Mouse (Mus musculus) embryo, embryonic 10.5 days (tissue): ENCODE measurements around the gene Tinagl1.

Experiments
- DNase-seq: peaks from one replicate; pipeline ENCODE4 v3.0.0-alpha.2; 2015; ENCODE audit warnings: low spot score

Gene Tinagl1

DNA sequence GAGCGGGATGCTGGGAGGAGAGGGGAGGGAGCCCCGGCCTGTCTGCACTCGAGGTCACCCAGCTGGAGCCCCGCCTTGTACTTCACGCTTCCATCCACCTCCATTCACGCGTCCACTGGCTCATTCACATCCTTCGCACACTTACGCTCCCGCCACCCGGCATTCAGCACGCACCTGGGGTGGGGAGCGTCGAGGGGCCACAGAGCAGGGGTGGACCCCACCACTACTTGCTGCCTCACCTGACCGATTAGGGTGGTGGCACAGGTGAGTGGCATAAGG lies 35.8 kb downstream of the Tinagl1 start, which contains the start of gene Hcrtr1:
Gene Hcrtr1, minus strand, starts transcription at position 146 of the 279 bp plus-strand sequence.
- DNase-seq, result no peak

DNA sequence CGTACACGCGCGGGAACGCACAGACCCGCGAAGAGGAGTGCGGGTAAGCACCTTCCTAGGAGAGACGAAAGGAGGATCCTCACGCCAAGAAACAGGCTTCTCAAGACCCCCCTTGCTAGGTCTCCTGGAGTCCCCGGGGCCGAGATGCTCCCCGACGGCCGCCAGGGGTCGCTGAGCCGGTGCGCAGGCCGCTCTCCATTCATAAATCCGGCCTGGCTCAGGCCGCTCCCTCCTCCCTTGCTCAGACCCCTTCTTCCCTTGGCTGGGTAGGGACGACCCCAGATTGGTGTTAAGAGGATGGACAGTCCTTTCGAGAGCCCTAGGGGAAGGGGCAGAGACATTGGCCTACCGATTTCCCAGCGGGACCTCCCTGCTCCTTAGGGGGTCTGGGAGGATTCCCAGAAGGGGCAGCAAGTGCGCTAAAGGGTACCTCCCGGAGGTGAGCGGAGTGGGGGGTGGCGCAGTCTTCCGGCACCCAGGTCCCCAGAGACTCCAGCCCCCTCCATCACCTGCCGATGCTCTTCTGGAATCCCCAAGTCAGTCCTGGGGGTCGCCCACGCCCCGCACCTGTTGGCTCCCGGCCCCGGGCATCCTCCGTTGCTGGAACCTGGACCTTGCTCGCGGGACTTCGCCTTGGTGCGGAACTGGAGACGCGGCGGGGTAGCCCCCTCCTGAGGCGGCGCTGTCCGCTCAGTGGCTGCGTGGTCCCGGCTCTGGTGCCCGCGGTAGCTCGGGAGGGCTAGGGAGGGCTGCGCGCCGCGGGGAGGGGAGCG lies 36.3 kb downstream of the Tinagl1 start:
- DNase-seq, result peak; percentile 83

DNA sequence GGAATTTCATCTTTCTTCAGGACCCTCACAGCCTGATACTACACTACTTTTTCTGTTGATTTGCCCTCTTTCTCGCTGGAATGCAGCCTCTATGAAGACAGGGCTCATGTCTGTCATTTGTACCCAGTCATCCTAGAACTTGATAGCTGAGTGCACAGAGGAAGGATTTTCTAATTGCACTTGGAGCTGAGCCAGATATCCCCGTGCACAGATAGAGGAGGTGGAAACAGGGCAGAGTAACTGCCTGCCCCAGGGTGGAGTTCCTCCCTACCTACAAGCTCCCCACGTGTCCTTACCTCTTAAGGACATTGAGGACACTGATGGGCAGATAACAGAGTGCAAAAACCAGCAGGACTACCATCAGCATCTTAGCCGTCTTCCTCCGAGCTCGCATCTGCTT lies 41.5 kb downstream of the Tinagl1 start:
- DNase-seq, result no peak

DNA sequence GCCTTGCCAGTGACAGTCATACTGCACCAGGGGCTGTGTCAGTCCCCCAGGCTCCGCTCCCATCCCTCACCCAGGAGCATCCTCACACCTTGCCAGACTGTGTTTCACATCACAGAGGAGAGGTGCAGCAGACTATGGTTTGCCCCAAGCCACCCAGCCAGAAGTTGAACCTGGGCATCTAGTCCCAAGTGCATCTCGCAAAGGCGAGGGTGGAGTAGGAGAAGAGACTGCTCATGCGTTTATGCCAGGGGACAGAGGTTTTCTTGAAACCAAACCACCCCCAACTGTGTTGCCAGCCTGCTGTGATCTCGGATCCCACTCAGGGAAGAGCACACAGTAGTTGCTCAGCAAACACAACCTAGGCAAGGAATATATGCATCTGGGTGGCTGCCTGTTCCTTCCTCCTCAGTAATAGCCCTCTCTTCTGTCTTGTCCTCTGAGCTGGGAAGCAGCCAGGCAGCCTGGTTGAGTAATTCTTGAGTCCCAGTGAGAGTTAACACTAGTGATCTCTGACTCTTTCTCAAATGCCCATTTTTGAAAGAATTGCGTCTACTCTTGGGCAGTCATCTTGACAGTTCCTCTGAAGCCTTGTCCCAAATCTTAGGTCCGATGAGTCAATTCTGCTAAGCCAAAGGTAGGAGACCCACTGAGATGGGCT lies 43.3 kb downstream of the Tinagl1 start:
- no peak for DNase-seq

DNA sequence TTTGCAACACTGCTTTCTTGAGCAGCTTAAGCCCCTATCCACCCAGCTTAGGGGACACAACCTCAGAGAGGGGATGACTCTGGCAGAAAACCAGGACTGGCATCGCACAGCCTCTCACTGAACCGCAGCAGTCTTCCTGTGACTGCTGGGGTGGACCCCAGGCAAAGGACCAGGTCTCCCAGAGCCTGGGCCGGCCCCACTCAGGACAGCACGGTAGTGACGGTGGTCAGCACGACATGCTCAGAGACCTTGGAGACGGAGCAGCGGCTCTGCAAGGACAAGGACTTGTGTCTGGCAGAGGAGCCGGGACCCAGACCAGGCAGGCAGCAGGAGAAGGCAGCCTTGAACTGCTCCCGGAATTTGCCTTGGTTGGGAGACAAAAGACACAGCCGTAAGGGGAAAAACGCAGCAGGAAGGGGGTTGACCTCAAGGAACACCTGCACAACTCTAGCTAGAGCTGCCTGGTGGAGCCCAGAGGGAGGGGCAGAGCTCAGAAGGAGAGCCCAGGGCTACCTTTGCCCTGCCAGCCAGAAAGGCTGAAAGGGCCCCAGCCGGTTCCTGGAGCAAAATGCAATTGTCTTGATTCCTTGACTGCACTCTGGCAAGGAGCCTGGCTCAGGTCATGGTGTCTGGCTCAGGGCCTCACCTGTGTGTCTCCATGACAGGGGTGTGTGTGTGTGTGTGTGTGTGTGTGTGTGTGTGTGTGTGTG lies 44.1 kb downstream of the Tinagl1 start:
- DNase-seq, result no peak

DNA sequence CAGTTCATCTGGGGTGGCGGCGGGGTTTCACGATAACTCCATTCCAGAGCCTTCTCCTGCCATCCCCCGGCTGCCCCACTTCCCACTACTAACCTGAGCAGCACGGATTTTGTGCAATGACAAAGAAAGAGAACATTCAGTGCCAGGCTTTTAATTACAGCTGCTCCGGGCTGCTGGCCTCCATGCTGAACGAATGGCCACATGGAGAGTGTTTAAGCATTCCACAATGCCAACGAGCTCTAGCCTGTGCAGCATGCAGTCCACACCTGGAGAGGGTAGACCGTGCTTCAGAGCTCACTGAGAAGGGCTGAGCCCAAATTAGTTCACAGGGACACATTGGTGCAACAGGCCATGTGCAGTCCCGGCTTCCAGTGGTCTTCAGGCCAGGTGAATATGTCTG lies 44.8 kb downstream of the Tinagl1 start:
- DNase-seq, result no peak

DNA sequence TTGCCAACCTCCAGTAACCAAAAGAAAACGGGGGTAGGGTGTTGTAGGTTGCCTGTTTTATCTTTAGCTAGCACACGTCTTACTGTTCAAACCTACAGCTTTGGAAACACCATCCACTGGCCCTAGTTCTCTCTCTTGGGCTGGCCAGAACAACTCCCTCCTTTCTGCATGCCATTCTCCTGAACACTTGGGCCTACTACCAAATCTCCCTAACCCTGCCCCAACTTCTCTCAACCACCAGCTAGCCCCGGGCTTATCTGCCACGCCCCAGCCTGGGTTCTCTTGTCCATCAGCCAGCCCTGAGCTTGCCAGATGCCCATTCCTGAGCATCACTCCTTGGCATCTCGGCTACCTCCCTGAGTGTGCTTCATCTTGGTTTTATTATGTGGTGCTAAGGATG lies 46.0 kb downstream of the Tinagl1 start:
- no peak for DNase-seq

DNA sequence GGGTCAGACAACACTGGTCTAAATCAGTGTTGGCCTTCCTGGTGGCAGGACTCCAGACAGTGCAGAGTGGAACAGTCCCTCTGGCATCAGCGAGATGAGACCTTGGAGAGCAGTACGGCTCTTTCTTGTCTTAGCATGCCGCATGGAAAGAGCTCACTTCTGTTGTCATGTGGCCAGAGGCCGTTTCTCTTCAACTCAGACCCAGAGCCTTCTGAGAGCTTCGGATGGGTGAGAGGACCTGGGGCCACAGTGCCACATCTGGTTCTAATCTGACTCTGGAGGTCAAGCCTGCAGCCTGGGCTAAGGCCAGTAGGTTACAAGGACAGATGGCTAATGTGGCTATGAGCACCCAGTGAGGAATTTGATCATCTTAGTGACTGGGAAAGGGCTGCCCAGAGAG lies 49.0 kb downstream of the Tinagl1 start:
- DNase-seq, result peak; percentile 58

DNA sequence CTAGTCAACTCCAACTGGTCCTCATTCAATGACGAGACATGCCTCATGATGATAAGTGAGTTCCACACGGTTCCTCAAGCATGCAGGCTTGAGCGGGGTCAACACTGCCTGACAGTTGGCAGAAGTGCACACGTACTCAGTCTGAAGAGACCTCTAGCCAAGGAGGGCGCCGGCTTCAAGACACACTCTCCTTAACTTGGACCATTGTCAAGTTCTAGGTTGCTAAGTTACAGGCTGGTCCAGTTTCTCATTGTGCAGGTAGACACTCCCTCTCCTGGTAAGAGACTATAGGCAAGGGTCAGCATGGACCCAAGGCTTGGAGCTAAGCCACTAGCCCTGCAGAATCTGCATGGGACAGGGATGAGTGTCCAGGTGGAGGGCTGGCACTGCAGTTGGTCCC lies 49.8 kb downstream of the Tinagl1 start:
- no peak for DNase-seq

DNA sequence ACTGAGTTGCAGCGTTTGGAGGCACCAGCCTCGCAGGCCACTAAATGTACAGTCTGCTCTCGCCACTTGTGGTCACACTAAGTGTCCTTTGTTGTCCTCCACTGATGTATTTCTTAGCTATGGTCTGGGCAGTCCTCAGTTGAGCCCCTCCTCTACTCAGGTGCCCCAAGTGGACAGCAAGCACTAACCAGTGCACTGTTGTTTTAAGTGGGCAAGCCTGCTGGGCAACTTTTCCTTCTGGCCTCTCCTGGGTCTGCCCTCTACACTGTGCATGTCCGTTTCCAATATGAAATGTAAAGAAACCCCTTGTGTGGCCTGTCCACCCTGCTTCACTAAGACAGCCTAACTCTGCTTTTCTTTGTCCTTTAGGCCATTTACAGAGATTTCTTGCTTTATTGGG lies 50.8 kb downstream of the Tinagl1 start:
- no peak for DNase-seq

DNA sequence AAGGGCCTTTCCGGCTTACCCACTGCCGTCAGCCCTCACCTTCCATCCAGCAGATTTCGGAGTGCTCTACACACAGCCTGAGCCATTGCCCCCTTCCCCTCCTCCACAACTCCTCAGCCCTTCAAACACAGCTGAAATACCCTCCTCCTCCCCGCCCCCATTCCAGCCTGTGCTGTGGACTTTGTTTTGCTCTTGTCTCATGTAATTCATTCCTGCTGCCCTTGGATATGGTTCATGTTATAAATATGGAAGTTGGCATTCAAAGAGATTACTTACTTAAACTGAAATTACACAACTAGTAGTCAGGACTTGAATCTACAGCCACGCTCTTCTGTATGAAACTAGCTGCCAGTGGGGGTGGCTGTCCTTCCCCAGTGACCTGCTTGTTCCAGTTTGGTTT lies 51.9 kb downstream of the Tinagl1 start:
- no peak for DNase-seq

DNA sequence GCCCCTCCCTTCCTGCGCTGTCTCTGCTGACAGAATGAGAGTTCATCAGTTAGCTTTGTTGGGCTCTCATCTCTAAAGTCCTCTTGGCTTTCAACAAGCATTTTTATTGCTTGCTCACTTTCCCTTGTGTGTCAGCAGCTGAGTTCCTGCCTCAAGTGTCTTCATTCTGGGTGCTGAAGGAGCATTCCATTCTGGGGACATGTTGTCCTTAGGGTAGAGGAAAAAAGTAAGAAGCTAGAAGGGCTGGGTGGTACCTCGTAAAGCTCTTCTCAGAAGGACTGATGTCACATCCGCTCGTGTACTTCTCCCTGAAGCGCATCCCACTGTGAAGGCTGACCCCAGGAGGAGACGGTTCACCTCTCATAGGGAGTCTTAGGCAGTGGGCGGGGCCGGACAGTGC lies 53.4 kb downstream of the Tinagl1 start:
- no peak for DNase-seq

DNA sequence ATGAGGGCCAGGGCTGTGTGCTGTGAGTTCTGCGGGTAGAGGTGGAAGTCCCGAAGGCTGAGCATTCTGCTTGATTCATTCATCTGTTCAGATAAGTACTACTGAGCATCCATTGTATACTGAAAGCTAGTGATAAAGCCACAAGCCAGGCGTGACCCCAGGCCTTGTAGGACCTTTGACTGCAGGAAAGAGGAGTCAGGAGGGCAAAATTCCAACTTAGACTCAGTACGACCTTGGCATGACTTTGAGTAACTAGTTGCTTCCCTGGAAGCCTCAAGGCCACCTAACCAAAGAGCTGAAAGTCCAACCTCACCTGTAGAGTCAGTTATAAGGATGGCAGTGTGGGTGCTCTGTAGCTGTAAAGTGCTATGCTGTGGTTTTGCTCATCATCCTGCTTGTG lies 54.2 kb downstream of the Tinagl1 start:
- no peak for DNase-seq
